Mouse (Mus musculus): ENCODE data around the gene Tcirg1.

Tcirg1 gene

DNA sequence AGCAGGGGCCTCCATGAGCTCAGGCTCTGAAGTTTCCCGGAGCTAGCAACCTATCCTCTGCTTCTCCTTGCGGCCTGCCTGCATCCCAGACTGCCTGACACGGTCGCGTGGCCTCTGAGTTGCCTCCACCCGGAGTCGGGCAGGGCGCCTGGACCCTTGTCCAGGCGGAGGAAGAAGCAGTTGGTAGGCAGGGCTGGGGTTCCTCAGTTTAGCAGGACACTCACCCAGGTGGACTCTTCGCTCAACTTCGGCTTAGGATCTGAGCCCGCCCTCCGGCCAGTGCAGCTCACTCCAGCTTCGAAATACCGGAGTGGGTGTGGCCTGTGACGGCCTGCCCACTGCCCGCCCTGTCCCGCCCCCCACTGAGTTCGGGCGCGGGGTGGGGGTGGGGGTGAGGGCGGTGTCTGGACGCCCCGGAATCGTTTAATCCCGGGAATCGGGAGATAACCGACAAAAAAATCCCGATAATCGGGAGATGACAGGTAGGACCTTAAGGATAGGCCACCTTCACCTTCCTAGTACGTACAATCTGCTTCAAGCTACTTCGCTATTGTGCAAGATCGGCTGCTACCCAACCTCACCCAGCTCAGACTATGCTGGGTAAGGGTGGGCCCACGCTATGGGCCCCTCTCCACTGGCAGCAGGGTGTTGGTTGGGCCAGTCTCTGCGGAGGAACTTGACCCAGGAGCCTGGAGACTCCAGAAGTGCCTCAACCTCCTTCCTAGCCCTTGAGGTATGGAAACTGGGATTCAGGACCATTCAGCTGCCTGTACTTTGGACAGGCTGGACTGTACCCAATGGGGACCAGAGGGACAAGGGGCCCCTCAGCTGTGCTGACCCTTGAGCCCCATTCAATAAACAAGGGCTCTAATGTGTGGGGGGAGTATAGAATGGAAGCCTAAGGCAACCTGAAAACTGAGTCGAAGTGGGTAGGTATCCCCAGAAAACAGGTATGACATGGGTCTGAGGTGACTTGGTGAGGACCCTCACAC is at the start of gene Tcirg1:
TSS of gene Tcirg1 (minus strand) at position 339 of the 992 bp plus-strand sequence.
- DNase-seq (ENCODE audit: extremely low spot score): peak; percentile 70

- no peak for DNase-seq (ENCODE audit: extremely low spot score)
Observed at GRCm38 (mm10) chr19:3955804-3956203, 48.9 kb upstream of the Tcirg1 start.

DNA sequence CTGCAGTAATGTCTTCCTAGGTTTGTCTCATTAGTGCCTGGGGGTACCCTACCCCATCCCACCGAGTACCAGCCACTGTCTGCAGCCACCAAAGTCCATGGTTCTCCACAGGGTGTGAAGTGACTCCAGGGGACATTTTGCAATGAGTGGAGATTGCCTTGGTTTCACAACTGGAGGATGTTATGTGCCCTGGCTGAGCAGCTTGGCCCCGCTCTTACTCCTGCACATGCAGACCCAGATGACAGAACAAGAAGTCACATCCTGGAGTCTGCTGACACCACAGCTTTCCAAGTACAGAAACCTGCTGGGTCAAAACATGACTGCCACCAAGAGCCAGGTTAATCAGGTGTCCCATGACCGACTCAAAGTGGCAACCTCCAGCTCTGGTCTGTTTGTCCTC is 48.1 kb upstream of the Tcirg1 start:
- no peak for DNase-seq (ENCODE audit: extremely low spot score)

GRCm38 (mm10) chr19:3952099-3952498 is 45.2 kb upstream of the Tcirg1 start:
- no peak for DNase-seq (ENCODE audit: extremely low spot score)

DNA sequence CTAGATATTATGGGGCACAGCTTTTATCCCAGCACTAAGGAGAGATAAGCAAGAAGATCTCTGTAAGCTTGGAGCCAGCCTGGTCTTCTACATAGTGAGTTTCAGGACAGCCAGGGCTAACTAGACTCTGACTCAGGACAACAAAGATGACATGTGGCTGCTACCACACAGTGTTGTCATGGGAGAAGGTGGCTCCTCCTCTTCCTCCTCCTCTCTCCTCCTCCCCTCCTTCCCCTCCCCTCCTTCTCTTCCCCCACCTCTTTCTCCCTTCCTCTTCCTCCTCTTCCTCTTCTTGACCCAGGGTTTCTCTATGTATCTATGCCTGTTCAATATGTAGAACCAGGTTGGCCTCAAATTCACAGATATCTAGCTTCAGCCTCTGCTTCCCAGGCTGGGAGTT is 44.5 kb upstream of the Tcirg1 start:
- DNase-seq (ENCODE audit: extremely low spot score): no peak

DNA sequence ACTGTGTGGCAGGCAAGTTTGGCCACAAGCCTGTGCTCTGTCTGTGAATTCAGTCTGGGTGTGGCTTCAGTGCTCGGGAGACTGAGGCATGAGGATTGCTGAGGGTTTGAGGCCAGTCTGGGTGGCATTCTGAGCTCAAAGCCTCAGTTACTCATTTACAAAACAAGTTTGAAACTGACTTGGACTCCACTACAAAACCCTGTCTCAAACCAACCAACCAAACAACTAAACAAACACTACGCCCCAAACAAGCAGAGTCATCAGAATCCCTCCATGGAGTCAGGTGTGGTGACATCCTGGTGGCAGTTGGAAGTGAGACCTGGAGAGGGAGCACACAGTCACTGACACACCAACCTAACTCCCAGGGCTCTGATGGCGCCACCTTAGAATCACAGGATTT is 43.4 kb upstream of the Tcirg1 start:
- no peak for DNase-seq (ENCODE audit: extremely low spot score)

DNA sequence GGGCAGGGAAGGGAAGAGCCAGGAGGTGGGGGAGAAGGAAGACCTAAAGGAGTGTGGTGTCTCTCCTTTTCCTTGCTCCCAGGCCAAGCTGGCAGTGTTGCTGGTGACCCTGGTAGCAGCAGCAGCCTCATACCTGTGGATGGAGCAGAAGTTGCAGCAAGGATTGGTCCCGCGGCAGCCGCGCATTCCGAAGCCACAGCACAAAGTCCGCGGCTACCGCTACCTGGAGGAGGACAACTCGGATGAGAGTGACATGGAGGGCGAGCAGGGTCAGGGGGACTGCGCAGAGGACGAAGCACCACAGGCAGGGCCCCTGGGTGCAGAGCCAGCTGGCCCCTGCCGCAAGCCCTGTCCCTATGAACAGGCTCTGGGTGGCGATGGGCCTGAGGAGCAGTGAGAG is 41.6 kb upstream of the Tcirg1 start:
- no peak for DNase-seq (ENCODE audit: extremely low spot score)

DNA sequence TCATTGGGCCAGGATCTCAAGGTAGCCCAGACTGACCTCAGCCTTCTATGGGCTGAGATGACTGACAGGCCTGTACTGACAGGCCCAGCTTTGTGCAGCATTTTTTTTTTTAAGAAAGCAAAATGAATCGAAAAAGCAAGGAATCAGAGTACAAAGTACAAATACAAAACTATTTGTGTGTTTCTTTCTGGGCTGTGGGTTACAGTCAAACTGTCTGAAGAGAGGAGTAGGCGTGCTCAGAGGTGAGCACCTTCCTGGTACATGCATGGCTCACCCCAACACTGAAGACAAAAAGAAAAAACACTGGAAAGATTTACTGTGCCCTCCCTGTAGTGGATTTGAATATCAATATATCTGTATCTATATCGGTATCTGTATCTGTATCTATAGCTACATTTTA is 40.9 kb upstream of the Tcirg1 start:
- no peak for DNase-seq (ENCODE audit: extremely low spot score)

- DNase-seq (ENCODE audit: extremely low spot score): peak; percentile 71
Observed at GRCm38 (mm10) chr19:3946715-3947114, 39.8 kb upstream of the Tcirg1 start.

- DNase-seq (ENCODE audit: extremely low spot score): no peak
Observed at GRCm38 (mm10) chr19:3945872-3946564, 39.1 kb upstream of the Tcirg1 start.

GRCm38 (mm10) chr19:3942986-3943735 is 36.2 kb upstream of the Tcirg1 start:
- no peak for DNase-seq (ENCODE audit: extremely low spot score)

DNA sequence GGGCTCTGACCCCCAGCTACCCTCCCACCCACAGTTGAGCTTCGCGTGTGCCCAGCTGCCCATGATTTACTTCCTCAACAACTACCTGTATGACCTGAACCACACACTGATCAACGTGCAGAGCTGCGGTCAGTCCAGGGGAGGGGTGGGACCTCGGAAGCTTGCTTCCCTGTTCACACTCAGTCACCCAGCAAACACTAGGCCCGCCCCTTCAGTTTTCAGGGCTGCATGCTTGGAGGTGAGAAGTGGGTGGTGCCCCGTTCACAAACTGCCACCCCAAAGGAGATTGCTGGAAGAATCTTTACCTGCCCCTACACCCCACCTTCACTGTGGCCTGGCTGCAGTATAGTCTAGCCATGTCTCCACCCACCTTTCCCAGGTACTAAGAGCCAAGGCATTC is 35.4 kb upstream of the Tcirg1 start:
- no peak for DNase-seq (ENCODE audit: extremely low spot score)

- DNase-seq (ENCODE audit: extremely low spot score): peak; percentile 52
Observed at GRCm38 (mm10) chr19:3935896-3936850, 29.2 kb upstream of the Tcirg1 start.

- peak; percentile 54 for DNase-seq (ENCODE audit: extremely low spot score)
Observed at GRCm38 (mm10) chr19:3935032-3935895, 28.3 kb upstream of the Tcirg1 start, which contains the start of gene Unc93b1. Unc93b1 (plus strand) TSS chr19:3935186.

DNA sequence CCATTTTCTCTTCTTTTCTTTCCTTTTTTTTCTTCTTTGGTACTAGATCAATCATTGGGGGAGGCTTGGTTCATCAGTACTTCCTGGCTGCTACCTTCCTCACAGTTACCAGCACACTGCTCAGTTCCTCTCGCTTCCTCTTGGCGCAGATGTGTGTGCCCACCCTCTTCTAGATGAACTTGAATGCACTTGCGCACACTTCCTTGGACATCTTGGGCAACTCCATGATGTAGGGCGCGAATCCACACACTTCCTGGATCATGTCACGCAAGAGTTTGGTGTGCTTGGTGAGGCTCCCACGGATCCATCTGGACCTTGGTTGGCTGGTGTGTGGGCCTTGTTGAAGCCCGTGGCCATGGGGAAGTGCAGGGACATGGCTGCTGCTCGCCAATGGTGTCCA is 24.8 kb upstream of the Tcirg1 start:
- no peak for DNase-seq (ENCODE audit: extremely low spot score)

DNA sequence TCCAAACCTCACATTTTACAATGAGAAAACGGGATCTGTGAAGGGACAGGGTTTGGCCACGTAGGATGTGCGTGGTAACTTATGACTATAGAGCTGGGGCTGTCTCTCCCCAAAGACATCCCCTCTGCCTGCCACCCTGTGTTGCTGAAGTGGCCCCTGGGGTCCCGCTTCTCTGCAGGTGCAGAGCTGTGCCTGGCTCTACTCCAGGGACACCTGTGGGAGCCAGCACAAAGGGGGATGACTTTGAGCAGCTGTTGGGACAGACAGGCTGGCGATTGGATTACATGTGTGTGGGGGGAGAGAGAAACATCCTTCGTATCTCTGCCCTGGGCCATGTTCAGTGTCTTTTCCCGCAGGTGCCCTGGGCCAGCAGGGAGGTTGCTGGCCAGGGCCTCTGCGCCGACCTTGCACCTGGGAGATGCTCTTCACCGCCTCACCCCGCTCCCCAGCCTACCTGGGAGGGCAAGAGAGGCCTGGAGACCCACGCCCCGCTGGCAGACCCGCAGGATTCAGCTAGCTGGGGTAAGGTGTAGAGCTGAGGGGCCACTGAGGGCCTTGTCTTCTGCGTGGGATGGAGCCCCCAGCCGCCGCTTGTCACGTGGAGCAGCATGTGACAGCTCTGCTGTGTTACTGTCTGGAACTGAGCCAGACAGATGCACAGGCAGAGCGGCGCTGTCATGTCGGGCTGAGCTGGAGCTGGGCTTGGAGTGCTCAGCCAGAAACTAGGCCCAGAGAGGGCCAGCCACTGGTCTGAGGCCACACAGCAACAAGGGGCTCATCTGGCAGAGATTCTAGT is 23.5 kb upstream of the Tcirg1 start:
- DNase-seq (ENCODE audit: extremely low spot score): no peak

DNA sequence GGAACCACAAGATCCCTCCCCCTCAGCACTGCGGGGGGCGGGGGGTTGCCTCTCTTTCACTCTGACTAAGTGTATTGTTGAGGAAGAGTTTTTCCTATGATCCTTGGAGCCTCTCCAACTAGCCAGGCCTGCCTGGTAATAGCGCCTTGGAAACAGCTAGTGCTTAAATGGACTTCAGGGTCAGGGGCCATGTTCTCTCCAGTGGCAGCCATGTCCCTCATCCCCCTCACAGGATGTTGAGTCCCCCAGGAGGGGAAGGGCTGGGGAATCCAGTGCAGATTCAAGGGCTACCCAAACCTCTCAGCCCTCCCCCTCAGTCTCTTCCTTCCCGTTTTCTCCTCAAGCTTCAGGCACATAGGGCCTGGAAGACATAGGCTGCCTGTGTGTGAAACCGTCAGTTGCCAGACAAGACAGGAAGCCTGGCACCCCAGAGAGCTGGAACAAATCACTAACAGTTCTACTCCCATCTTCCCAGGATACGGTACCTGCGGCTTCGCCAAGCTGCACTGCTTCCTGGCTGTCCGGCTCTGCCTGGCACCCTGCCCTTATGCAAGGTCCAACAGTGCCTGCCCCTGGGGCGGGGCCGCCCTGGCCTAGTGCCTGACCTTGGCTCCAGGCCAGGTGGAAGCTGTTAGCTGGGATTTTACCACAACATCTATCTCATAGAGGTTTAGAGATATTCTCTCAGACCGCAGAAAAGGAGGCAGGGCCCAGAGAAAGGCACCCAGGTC is 22.4 kb upstream of the Tcirg1 start, which contains the start of gene Aldh3b1:
TSS of gene Aldh3b1 (minus strand) at position 598 of the 731 bp plus-strand sequence.
- no peak for DNase-seq (ENCODE audit: extremely low spot score)

DNA sequence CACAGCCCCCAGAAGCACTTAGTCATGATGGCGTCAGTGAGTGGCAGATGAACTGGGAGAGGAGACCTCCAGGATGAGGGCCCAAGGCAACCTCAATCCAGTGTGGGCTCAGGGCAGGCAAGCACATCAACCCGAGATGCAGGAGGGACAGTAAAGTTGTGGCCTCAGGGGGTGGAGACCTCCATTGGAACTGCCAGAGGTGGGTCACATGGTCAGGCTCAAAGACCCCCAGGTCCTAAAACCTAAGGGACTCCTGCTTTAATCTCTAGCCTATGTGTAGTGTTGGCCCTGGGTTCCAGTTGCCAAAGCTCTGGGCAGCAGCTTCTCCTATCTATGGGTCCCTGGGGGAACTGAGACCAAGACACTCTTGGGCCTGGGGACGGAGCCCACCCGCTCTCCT is 21.8 kb upstream of the Tcirg1 start:
- no peak for DNase-seq (ENCODE audit: extremely low spot score)
